Comparison of ENCODE assay signal across 9 mouse cellular contexts in the genomic region with DNA sequence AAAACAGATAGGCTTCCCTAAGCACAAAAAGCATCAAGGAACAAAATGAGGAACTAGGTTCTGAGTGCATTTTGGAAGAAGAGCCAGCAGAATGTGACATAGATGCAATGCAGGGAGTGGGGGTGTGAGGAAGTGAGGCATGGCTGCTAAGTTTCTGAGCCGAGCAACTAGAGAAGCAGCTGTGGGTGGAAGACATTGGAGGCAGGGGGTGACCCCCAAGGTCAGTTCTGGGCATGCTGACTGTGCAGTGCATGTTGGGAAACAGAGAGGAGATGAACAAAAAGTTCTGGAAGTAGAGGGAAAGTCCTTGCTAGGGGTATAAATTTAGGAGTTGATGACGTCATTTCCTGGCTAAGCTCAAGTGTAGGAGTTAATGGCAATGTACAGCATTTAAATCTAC. TPM values are rescaled to one million over a fixed set of nuclear protein-coding genes. Genes with fewer than 3 reads are reported as not detected.
DNase-seq lines count a peak whose midpoint lies in the region; ATAC-seq and TF ChIP-seq lines count a peak whose summit lies in the region.
"Had no signal": no experiment of that assay in that cellular context is flagged by ENCODE, and none has a peak within 500 bp of the region (broad histone marks: within the 10 kb centered on the region; RNA-seq: fewer than 3 reads in every experiment).

No protein-coding gene starts in this region.

- no peaks in the 10 kb centered on the region for H3K36me3 ChIP-seq in heart, adult 2 months (ENCODE audit: control insufficient read depth, insufficient read depth, low read length)
- no peaks in the 10 kb centered on the region for H3K36me3 ChIP-seq in heart, embryonic 12.5 days
- H3K36me3 ChIP-seq in forebrain, embryonic 15.5 days: no peaks in the 10 kb centered on the region
- H3K36me3 ChIP-seq: hindbrain, embryonic 15.5 days had no signal

- TF ChIP-seq CTCF in heart, adult 2 months (IDR thresholded peaks at IDR 0.05): no peak

- intact Hi-C loops in heart, adult 2 months (cut with DNase I): loop anchor here (10.0 kb wide), 1 partner anchor 103 kb away; no protein-coding TSS in a partner anchor

- no peak for TF ChIP-seq EP300 in heart, adult 2 months (IDR thresholded peaks at IDR 0.05; ENCODE audit: insufficient read depth, low read depth, low read length)

- H3K4me2 ChIP-seq in heart, embryonic 12.5 days: no peak overlapping the region
- no peak overlapping the region for H3K4me2 ChIP-seq in forebrain, embryonic 15.5 days (replicated peaks)
- H3K4me2 ChIP-seq: hindbrain, embryonic 15.5 days had no signal

- no peaks in the 10 kb centered on the region for H3K79me2 ChIP-seq in heart, adult 2 months (replicated peaks; ENCODE audit: control insufficient read depth, insufficient read depth, low read length)

- H3K27ac ChIP-seq in heart, adult 2 months: no peak overlapping the region
- H3K27ac ChIP-seq in heart, embryonic 12.5 days (ENCODE audit: poor library complexity, severe bottlenecking): no peak overlapping the region
- H3K27ac ChIP-seq in forebrain, embryonic 15.5 days (replicated peaks): no peak overlapping the region
- H3K27ac ChIP-seq: hindbrain, embryonic 15.5 days had no signal

- H3K27me3 ChIP-seq in heart, adult 2 months (ENCODE audit: control insufficient read depth, insufficient read depth, low read length): peaks cover 3% of the 10 kb centered on the region; the same call in 1 of the 2 replicates
- H3K27me3 ChIP-seq in heart, embryonic 12.5 days (replicated peaks): no peaks in the 10 kb centered on the region
- 0 out of 2 replicates have a peak, but pooled peaks cover 2% of the 10 kb centered on the region for H3K27me3 ChIP-seq in forebrain, embryonic 15.5 days

- peaks cover 3% of the 10 kb centered on the region; the same call in 1 of the 2 replicates for H3K4me1 ChIP-seq in heart, adult 2 months (ENCODE audit: control insufficient read depth, insufficient read depth, low read length)
- peaks cover 17% of the 10 kb centered on the region for H3K4me1 ChIP-seq in heart, embryonic 12.5 days (replicated peaks)
- H3K4me1 ChIP-seq in forebrain, embryonic 15.5 days: no peaks in the 10 kb centered on the region

- peak; percentile 30 to 53 for DNase-seq in heart, adult 2 months
- DNase-seq in MEL-GATA-1-ER (ENCODE audit: extremely low read depth, low read depth) (peak; percentile 74), MN1 (ENCODE audit: low spot score) (no peak)
- no peak for DNase-seq in ovary, adult 18-20 months (ENCODE audit: low spot score)

- no peak overlapping the region for H3K9ac ChIP-seq in heart, adult 2 months (ENCODE audit: low read depth, low read length)
- no peak overlapping the region for H3K9ac ChIP-seq in heart, embryonic 12.5 days
- no peak overlapping the region for H3K9ac ChIP-seq in forebrain, embryonic 15.5 days (replicated peaks)
- H3K9ac ChIP-seq: hindbrain, embryonic 15.5 days had no signal

- no peak for ATAC-seq in heart, embryonic 12.5 days (ENCODE audit: insufficient number of reproducible peaks, low FRiP score)
- ATAC-seq in hematopoietic stem cell, adult 5-6 weeks (replicated peaks in 1 of 2; ENCODE audit: insufficient read depth in 1 of 2, low FRiP score in 2 of 2, low TSS enrichment in 1 of 2, low read depth in 1 of 2, poor library complexity in 2 of 2, severe bottlenecking in 2 of 2): peak; percentile 83 to 91
- peak; percentile 69; the same call in 1 of the 2 replicates for ATAC-seq in neutrophil, adult 5-6 weeks (ENCODE audit: extremely low read depth, insufficient number of reproducible peaks, low FRiP score, poor library complexity, severe bottlenecking)
- no peak for ATAC-seq in forebrain, embryonic 15.5 days (replicated peaks)

- WGBS in heart, adult 2 months: 21% methylated on average over 2 of the region's 2 CpGs
- 41% methylated on average over 2 of the region's 2 CpGs for WGBS in heart, embryonic 12.5 days
- 54% methylated on average over 2 of the region's 2 CpGs for WGBS in forebrain, embryonic 15.5 days

- TF ChIP-seq POLR2A in heart, adult 2 months (IDR thresholded peaks at IDR 0.05; ENCODE audit: insufficient read depth, low read depth, low read length): no peak

- no peaks in the 10 kb centered on the region for H3K9me3 ChIP-seq in heart, embryonic 12.5 days (replicated peaks)
- no peaks in the 10 kb centered on the region for H3K9me3 ChIP-seq in forebrain, embryonic 15.5 days
- H3K9me3 ChIP-seq: hindbrain, embryonic 15.5 days had no signal

- H3K4me3 ChIP-seq in heart, adult 2 months: no peak overlapping the region
- H3K4me3 ChIP-seq in heart, embryonic 12.5 days: no peak overlapping the region
- H3K4me3 ChIP-seq in forebrain, embryonic 15.5 days: no peak overlapping the region
- H3K4me3 ChIP-seq: hindbrain, embryonic 15.5 days had no signal

RNA-seq across cellular contexts. Expression of gene Dcp1a, which starts 21.4 kb away (rescaled TPM):
- 10 to 100 TPM in 1 of 2 experiments, 1 to 10 TPM in 1; 9.8 to 10.8 TPM for total RNA-seq in heart, adult 2 months (2021)
- 15.4 and 16.0 TPM in 2 replicates for polyA plus RNA-seq in heart, adult 2 months (2012; rRNA removed)
- 21.8 and 25.5 TPM in 2 replicates for polyA plus RNA-seq in heart, embryonic 12.5 days (2016; fragmentation: Nextera tagmentation; extraction: Ambion mirVana)
- 28.6 and 34.5 TPM in 2 replicates for total RNA-seq in hematopoietic stem cell, adult 5-6 weeks (2017)
- total RNA-seq in neutrophil, adult 5-6 weeks (2017): 33.1 and 43.2 TPM in 2 replicates
- polyA plus RNA-seq in forebrain, embryonic 15.5 days (2015; fragmentation: Nextera tagmentation; extraction: Ambion mirVana): 19.2 and 21.2 TPM in 2 replicates

RNA-seq across cellular contexts. Expression of gene Cacna1d, which starts 33.4 kb away (rescaled TPM):
- total RNA-seq in heart, adult 2 months (2021): 1 to 10 TPM; 1.3 to 2.1 TPM
- 3.0 and 4.6 TPM in 2 replicates for polyA plus RNA-seq in heart, adult 2 months (2012; rRNA removed)
- 10.0 and 10.3 TPM in 2 replicates for polyA plus RNA-seq in heart, embryonic 12.5 days (2016; fragmentation: Nextera tagmentation; extraction: Ambion mirVana)
- total RNA-seq in hematopoietic stem cell, adult 5-6 weeks (2017): 0.50 and 0.75 TPM in 2 replicates
- total RNA-seq in neutrophil, adult 5-6 weeks (2017): 6.3 and 8.3 TPM in 2 replicates
- polyA plus RNA-seq in forebrain, embryonic 15.5 days (2015; fragmentation: Nextera tagmentation; extraction: Ambion mirVana): 7.1 and 8.2 TPM in 2 replicates

Comparison
In these comparisons a context has a peak if more than half of its experiments do, and no peak if none do; other contexts are left out.
1. DNase-seq: peak in heart, adult 2 months (2 of 2) and MEL-GATA-1-ER (single experiment); none in ovary, adult 18-20 months (single experiment) and MN1 (single experiment).
2. ATAC-seq: peak in hematopoietic stem cell, adult 5-6 weeks (2 of 2) and neutrophil, adult 5-6 weeks (single experiment); none in heart, embryonic 12.5 days (single experiment) and forebrain, embryonic 15.5 days (single experiment).